Mouse (Mus musculus) kidney, postnatal 25 days (tissue): ENCODE results near the gene Gm5485.

Source experiments
- DNase-seq, 2 experiments: peaks; one replicate each; pipeline ENCODE4 v3.0.0; 2021; ENCODE audit warnings: mixed read lengths in 2 of 2

Gm5485 gene

GRCm38 (mm10) chr16:48368096-48368495, 44.1 kb downstream of the Gm5485 start:
- no peak for DNase-seq

- no peak for DNase-seq
These were observed 45.4 kb downstream of the Gm5485 start for GRCm38 (mm10) chr16:48366801-48367200.

GRCm38 (mm10) chr16:48360887-48361286, 51.3 kb downstream of the Gm5485 start:
- no peak for DNase-seq

GRCm38 (mm10) chr16:48356417-48356816, 55.8 kb downstream of the Gm5485 start:
- DNase-seq = no peak

- no peak for DNase-seq
These were observed 56.5 kb downstream of the Gm5485 start for GRCm38 (mm10) chr16:48355716-48356115.
